Mouse (Mus musculus): Measurements from ENCODE around the gene Nuak2. TPM values are rescaled to one million over a fixed set of nuclear protein-coding genes. Genes with fewer than 3 reads are reported as not detected.
"Not testable (repeated sequence)": the region's sequence is repeated elsewhere in the genome, so short reads cannot be mapped to it uniquely, and the experiment has no call there.

Nuak2 gene
- polyA plus RNA-seq, 1 experiment from 2014 or later, result 21.1 TPM

GRCm38 (mm10) chr1:132345514-132345913, 29.6 kb downstream of the Nuak2 start:
- H3K27me3 ChIP-seq, result no peaks in the 10 kb centered on the region
- no peak overlapping the region for H3K4me2 ChIP-seq
- 71% methylated on average over 4 of the region's 4 CpGs for WGBS
- no peaks in the 10 kb centered on the region for H3K36me3 ChIP-seq
- no peak overlapping the region for H3K4me3 ChIP-seq
- no peak overlapping the region for H3K9ac ChIP-seq
- peaks cover 16% of the 10 kb centered on the region for H3K4me1 ChIP-seq
- ATAC-seq (ENCODE audit: borderline replicate concordance, extremely low read depth, low FRiP score, low TSS enrichment), result no peak
- no peak overlapping the region for H3K27ac ChIP-seq
- no peaks in the 10 kb centered on the region for H3K9me3 ChIP-seq

GRCm38 (mm10) chr1:132346134-132346851, 30.4 kb downstream of the Nuak2 start:
- Histone ChIP-seq H3K4me3 (no peak overlapping the region), H3K36me3 (no peaks in the 10 kb centered on the region), H3K9ac (no peak overlapping the region), H3K27me3 (no peaks in the 10 kb centered on the region), H3K27ac (no peak overlapping the region), H3K9me3 (no peaks in the 10 kb centered on the region), H3K4me2 (no peak overlapping the region), H3K4me1 (peaks cover 12% of the 10 kb centered on the region)
- WGBS, result 66% methylated on average over 12 of the region's 12 CpGs
- ATAC-seq (ENCODE audit: borderline replicate concordance, extremely low read depth, low FRiP score, low TSS enrichment), result no peak

DNA sequence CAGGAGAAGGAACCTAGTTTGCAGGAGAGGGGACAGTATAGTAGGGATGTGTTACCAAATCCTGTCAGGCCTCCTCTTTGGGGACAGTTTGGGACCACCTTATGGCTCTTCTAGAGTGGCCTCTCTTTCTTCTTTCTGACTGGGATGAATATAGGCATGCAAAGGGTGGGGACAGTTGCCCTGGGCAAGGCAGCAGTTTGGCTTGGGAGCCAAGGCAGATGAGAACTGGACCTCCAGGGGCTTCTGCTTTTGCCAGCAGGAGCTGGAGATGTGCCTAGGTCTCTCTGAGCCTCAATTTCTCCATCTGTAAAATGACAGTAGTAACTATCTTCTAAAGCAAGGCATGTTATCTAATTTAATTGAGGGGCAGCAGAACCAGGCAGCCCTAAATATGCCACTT, 31.0 kb downstream of the Nuak2 start:
- Histone ChIP-seq H3K27ac (no peak overlapping the region), H3K4me3 (no peak overlapping the region), H3K4me2 (no peak overlapping the region), H3K4me1 (peaks cover 9% of the 10 kb centered on the region; the same call in 1 of the 2 replicates), H3K9ac (no peak overlapping the region), H3K9me3 (no peaks in the 10 kb centered on the region), H3K27me3 (no peaks in the 10 kb centered on the region), H3K36me3 (no peaks in the 10 kb centered on the region)
- ATAC-seq (ENCODE audit: borderline replicate concordance, extremely low read depth, low FRiP score, low TSS enrichment), result no peak

DNA sequence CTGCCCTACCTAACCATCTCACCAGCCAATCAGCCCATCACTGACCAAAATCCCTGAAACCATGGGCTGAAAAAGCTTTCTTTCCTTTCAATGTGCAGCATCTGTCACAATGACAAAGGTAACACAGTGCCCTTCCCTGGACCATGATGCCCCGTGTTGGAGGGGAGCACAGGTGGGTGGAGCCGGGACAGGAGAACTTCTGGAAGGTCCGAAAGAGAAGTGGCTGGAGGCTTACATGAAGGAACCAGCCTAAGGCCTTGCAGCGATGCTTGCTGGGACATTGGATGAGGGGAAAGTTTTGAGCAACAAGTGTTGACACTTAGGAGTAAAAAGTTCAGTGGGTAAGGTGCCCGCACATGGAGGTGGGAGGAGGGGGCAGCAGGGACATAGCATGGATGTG, 32.5 kb downstream of the Nuak2 start:
- ATAC-seq (ENCODE audit: borderline replicate concordance, extremely low read depth, low FRiP score, low TSS enrichment), result no peak
- 80% methylated on average over 5 of the region's 5 CpGs for WGBS
- no peak overlapping the region for H3K4me3 ChIP-seq
- no peaks in the 10 kb centered on the region for H3K27me3 ChIP-seq
- H3K4me2 ChIP-seq, result no peak overlapping the region
- H3K27ac ChIP-seq, result no peak overlapping the region
- no peaks in the 10 kb centered on the region for H3K36me3 ChIP-seq
- no peak overlapping the region for H3K9ac ChIP-seq
- peaks cover 12% of the 10 kb centered on the region; the same call in 1 of the 2 replicates for H3K4me1 ChIP-seq
- no peaks in the 10 kb centered on the region for H3K9me3 ChIP-seq

GRCm38 (mm10) chr1:132349049-132349448, 33.1 kb downstream of the Nuak2 start:
- H3K27ac ChIP-seq; H3K4me2 ChIP-seq; H3K9me3 ChIP-seq; ATAC-seq (ENCODE audit: borderline replicate concordance, extremely low read depth, low FRiP score, low TSS enrichment); H3K4me3 ChIP-seq; H3K36me3 ChIP-seq; H3K27me3 ChIP-seq; H3K9ac ChIP-seq: not testable (repeated sequence)
- peaks cover 13% of the 10 kb centered on the region; the same call in 1 of the 2 replicates for H3K4me1 ChIP-seq

DNA sequence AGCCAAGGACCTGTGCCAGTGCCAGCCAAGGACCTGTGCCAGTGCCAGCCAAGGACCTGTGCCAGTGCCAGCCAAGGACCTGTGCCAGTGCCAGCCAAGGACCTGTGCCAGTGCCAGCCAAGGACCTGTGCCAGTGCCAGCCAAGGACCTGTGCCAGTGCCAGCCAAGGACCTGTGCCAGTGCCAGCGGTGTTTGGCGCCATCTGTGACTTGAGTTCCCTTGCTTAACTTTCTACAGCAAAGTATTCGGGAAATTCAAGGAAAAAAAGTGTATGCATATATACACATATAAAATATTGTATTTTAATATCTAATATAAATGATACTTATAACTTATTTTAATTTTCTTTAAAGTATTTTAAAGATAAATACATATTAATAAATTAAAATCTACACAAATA, 33.7 kb downstream of the Nuak2 start:
- H3K36me3 ChIP-seq; H3K27ac ChIP-seq; H3K9ac ChIP-seq; ATAC-seq (ENCODE audit: borderline replicate concordance, extremely low read depth, low FRiP score, low TSS enrichment); H3K27me3 ChIP-seq; H3K9me3 ChIP-seq; H3K4me2 ChIP-seq; H3K4me3 ChIP-seq: not testable (repeated sequence)
- WGBS, result 87% methylated on average over 3 of the region's 3 CpGs
- H3K4me1 ChIP-seq, result peaks cover 14% of the 10 kb centered on the region

GRCm38 (mm10) chr1:132351058-132351457, 35.1 kb downstream of the Nuak2 start:
- WGBS, result 88% methylated on average over 4 of the region's 4 CpGs
- ATAC-seq (ENCODE audit: borderline replicate concordance, extremely low read depth, low FRiP score, low TSS enrichment), result no peak
- no peak overlapping the region for H3K27ac ChIP-seq

GRCm38 (mm10) chr1:132353389-132353788, 37.5 kb downstream of the Nuak2 start:
- H3K9ac ChIP-seq, result no peak overlapping the region
- H3K4me1 ChIP-seq, result peaks cover 15% of the 10 kb centered on the region
- H3K4me3 ChIP-seq, result no peak overlapping the region
- no peaks in the 10 kb centered on the region for H3K27me3 ChIP-seq
- no peak overlapping the region for H3K4me2 ChIP-seq
- H3K36me3 ChIP-seq, result peaks cover 11% of the 10 kb centered on the region; the same call in 1 of the 2 replicates
- no peaks in the 10 kb centered on the region for H3K9me3 ChIP-seq
- no peak for ATAC-seq (ENCODE audit: borderline replicate concordance, extremely low read depth, low FRiP score, low TSS enrichment)
- no peak overlapping the region for H3K27ac ChIP-seq
- WGBS, result 51% methylated on average over 5 of the region's 5 CpGs

More at GRCm38 (mm10) chr1:132351058-132351457, 35.1 kb downstream of the Nuak2 start:
- Histone ChIP-seq H3K9ac (no peak overlapping the region), H3K9me3 (no peaks in the 10 kb centered on the region), H3K4me2 (no peak overlapping the region), H3K36me3 (no peaks in the 10 kb centered on the region), H3K27me3 (no peaks in the 10 kb centered on the region), H3K4me1 (peaks cover 21% of the 10 kb centered on the region), H3K4me3 (no peak overlapping the region)

DNA sequence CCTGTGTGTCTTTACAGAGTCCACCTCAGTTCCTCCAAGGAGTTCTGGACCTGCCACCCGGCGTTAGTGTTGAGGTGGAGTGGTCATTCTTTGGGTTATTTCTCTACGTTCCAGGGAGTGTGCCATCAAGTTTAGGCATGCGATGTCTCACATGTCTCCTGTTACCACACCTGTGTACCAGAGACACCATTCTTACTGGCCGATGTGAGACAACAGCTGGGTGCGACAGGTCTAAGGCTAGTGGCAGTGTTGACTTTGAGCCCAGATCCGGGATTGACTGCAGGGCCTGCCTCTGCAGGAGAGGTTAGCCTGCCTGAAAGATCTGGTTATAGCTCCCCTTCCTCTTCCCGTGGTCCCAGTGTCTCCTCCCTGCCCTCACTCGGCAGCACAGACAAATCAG, 38.3 kb downstream of the Nuak2 start:
- Histone ChIP-seq H3K4me1 (peaks cover 15% of the 10 kb centered on the region), H3K9me3 (no peaks in the 10 kb centered on the region), H3K36me3 (peaks cover 20% of the 10 kb centered on the region), H3K9ac (no peak overlapping the region), H3K27ac (no peak overlapping the region), H3K27me3 (no peaks in the 10 kb centered on the region), H3K4me2 (no peak overlapping the region), H3K4me3 (no peak overlapping the region)
- ATAC-seq (ENCODE audit: borderline replicate concordance, extremely low read depth, low FRiP score, low TSS enrichment), result no peak
- WGBS, result 74% methylated on average over 9 of the region's 9 CpGs

DNA sequence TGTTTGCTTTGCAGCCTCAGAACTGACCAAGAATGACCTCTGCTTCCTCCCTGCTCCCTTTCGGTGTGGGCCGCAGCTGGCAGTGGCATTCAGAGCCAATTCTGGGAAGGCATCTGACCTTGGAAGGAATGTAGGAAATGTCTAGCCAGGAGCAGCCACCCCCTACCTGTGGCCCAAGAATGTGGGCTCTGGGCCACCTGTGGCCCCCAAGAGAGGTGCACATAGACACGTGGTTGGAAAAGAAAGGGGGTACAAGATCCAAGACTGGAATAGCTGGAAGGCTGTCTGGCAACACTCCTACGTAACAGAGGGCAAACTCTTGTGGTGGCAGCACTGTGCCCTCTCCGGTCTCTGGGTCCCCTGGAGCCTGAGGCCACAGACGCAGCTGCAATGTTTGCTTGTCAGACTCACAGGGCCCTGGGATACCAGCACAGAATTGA, 39.3 kb downstream of the Nuak2 start:
- Histone ChIP-seq H3K36me3 (peaks cover 27% of the 10 kb centered on the region), H3K4me3 (no peak overlapping the region), H3K4me1 (peaks cover 15% of the 10 kb centered on the region), H3K27me3 (no peaks in the 10 kb centered on the region), H3K9me3 (no peaks in the 10 kb centered on the region), H3K4me2 (no peak overlapping the region), H3K9ac (no peak overlapping the region), H3K27ac (no peak overlapping the region)
- no peak for ATAC-seq (ENCODE audit: borderline replicate concordance, extremely low read depth, low FRiP score, low TSS enrichment)
- WGBS, result 64% methylated on average over 6 of the region's 6 CpGs

- H3K4me1 ChIP-seq, result peaks cover 15% of the 10 kb centered on the region
- peaks cover 34% of the 10 kb centered on the region for H3K36me3 ChIP-seq
- no peak overlapping the region for H3K27ac ChIP-seq
- no peak overlapping the region for H3K4me3 ChIP-seq
- H3K9ac ChIP-seq, result no peak overlapping the region
- no peaks in the 10 kb centered on the region for H3K9me3 ChIP-seq
- whole genome bisulfite sequencing, result 0% methylated on average over 3 of the region's 3 CpGs
- no peak overlapping the region for H3K4me2 ChIP-seq
- peak; percentile 48; the same call in 1 of the 2 replicates for ATAC-seq (ENCODE audit: borderline replicate concordance, extremely low read depth, low FRiP score, low TSS enrichment)
- H3K27me3 ChIP-seq, result no peaks in the 10 kb centered on the region
These were observed 39.9 kb downstream of the Nuak2 start for GRCm38 (mm10) chr1:132355841-132356242.

GRCm38 (mm10) chr1:132356841-132357240, 40.9 kb downstream of the Nuak2 start:
- Histone ChIP-seq H3K9me3 (no peaks in the 10 kb centered on the region), H3K9ac (no peak overlapping the region), H3K4me2 (no peak overlapping the region), H3K4me1 (peaks cover 15% of the 10 kb centered on the region), H3K27me3 (no peaks in the 10 kb centered on the region), H3K4me3 (no peak overlapping the region), H3K36me3 (peaks cover 36% of the 10 kb centered on the region), H3K27ac (no peak overlapping the region)
- peak; percentile 47; the same call in 1 of the 2 replicates for ATAC-seq (ENCODE audit: borderline replicate concordance, extremely low read depth, low FRiP score, low TSS enrichment)
- 41% methylated on average over 1 of the region's 1 CpGs for WGBS

Data from lung, embryonic 15.5 days (tissue).